Mouse (Mus musculus): ENCODE measurements around the gene Polr3gl. TPM values are rescaled to one million over a fixed set of nuclear protein-coding genes. Genes with fewer than 3 reads are reported as not detected.
A peak's percentile ranks its signal among the peaks of the same experiment; 100 is the strongest.

Gene Polr3gl
- total RNA-seq, 2 experiments from 2014 or later, result 34.0 to 38.1 TPM

DNA sequence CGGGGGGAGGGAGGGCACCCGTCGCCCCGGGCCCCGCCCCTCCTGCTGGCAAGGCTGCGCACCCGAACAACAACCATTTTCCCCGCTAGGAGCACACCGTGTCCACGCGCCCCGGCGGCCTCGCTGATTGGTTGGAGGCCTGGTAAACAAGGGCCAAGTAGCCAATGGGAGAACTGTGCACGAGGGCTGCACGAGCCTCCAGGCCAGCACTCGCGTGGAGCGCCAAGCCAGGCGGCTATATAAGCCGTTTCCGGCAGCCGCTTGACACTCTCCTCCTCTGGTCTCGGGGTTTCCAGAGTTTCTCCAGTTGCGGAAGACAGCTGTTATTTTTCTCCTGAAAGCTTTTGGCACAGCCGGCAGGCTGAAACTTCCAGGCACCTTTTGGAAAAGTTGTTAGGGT is 36.3 kb downstream of the Polr3gl start, which contains the start of gene Txnip:
Txnip (plus strand) TSS at position 264 of the 400 bp plus-strand sequence.
- peak; percentile 100 for DNase-seq

GRCm38 (mm10) chr3:96556651-96557635 is 37.0 kb downstream of the Polr3gl start:
- no peak for DNase-seq

- no peak for DNase-seq
These were observed 37.9 kb downstream of the Polr3gl start for GRCm38 (mm10) chr3:96555999-96556614.

- DNase-seq, result peak; percentile 85
These were observed 38.9 kb downstream of the Polr3gl start for GRCm38 (mm10) chr3:96555041-96555596.

DNA sequence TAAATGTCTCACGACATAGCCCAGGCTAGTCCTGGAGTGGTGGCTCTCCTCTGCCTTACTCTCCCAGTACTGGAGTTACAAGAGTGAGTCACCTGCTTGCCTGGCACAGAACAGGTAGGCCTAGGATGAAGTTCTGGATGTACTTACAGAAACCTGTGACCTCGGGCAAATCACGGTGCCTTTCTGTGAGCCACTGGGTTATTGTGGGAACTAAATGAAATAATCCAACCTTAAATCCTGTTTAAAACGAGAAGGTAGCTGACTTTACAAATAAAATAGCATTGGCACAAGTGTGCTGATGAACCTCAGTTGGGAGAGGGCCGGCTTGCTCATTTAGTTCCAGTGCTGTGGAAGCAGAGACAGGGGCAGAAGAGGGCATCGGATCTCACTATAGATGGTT is 39.7 kb downstream of the Polr3gl start:
- no peak for DNase-seq

DNA sequence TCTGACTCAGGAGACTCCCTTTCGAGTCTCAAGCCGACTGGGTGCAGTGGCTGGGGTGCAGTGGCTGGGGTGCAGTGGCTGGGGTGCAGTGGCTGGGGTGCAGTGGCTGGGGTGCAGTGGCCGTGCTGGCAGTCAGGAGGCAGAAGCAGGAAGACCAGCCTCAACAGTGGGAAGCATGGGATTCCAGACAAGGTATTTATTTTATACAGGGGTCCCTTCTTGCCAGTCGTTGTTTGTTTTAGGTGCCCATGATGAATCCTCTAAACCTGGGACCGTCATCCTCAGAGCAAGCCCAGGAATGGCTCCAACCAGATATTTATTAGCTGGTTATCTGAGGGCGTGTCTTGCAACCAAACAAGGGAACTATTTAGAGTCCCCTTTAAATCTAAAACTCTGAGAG is 40.4 kb downstream of the Polr3gl start:
- no peak for DNase-seq

GRCm38 (mm10) chr3:96551890-96552289 is 42.1 kb downstream of the Polr3gl start:
- no peak for DNase-seq

- peak; percentile 70 for DNase-seq
These were observed 42.8 kb downstream of the Polr3gl start for GRCm38 (mm10) chr3:96551203-96551602.

- no peak for DNase-seq
These were observed 44.6 kb downstream of the Polr3gl start for GRCm38 (mm10) chr3:96549346-96549745.

GRCm38 (mm10) chr3:96548824-96549223 is 45.2 kb downstream of the Polr3gl start:
- no peak for DNase-seq

GRCm38 (mm10) chr3:96547389-96547960 is 46.5 kb downstream of the Polr3gl start:
- peak; percentile 49 for DNase-seq

- DNase-seq, result no peak
These were observed 47.1 kb downstream of the Polr3gl start for GRCm38 (mm10) chr3:96546880-96547279.

DNA sequence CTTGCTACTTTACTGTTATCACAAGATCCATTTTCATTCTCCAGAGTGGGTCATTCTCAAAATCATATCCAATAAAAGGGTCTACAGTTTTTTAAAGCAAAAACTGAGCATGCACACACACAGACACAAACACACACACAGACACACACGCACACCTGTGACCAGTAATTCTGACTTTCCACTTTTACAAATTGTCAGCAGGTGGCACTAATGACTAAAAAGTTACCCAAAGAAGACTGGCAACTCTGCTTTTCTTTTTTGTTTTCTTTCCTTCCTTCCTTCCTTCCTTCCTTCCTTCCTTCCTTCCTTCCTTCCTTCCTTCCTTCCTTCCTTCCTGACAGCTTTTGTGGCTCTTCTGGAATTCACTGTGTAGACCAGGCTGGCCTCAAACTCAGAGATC is 48.4 kb downstream of the Polr3gl start:
- DNase-seq, result no peak

DNA sequence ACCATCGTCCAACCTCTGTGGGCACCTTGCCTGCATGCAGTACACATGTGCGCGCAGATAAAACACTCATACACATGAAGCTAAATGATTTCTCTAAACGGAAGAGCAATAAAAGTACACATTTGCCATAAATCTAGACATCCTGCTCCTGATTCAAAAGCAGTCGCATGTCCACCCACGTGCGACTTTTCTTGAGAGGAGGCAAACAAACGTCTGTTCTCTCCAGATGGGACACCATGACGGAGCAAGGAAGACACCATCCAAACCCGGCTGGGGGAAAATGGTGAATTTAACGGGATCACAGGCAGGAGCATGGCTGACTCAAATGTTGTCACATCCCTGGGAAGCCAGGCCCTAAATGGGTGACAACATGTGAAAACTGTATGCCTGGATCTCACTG is 50.6 kb downstream of the Polr3gl start:
- DNase-seq, result no peak

- DNase-seq, result no peak
These were observed 51.4 kb downstream of the Polr3gl start for GRCm38 (mm10) chr3:96542554-96542953.

GRCm38 (mm10) chr3:96541328-96542078 is 52.5 kb downstream of the Polr3gl start:
- no peak for DNase-seq

DNA sequence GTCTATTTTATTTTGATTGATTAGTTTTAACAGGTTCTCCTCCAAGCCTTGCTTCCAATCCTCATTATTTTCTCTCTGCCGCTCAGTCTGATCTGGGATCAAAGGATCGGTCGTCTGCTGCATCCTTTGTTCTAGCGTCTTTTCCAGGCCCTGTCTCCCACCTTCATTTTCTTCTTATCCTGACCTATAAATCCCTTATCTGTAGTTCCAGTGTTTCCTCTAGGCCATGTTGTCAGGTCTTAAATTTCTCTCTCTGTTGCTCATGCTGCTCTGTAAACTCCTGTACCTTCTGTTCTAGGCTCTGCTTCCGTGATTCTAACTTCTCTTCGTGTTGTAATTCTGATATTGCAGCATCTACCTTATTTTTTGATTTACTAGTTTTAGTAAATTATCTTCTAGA is 53.2 kb downstream of the Polr3gl start:
- no peak for DNase-seq

GRCm38 (mm10) chr3:96539316-96539715 is 54.7 kb downstream of the Polr3gl start:
- no peak for DNase-seq

GRCm38 (mm10) chr3:96534300-96534699 is 59.7 kb downstream of the Polr3gl start:
- no peak for DNase-seq

GRCm38 (mm10) chr3:96532050-96532449 is 61.9 kb downstream of the Polr3gl start:
- no peak for DNase-seq

DNA sequence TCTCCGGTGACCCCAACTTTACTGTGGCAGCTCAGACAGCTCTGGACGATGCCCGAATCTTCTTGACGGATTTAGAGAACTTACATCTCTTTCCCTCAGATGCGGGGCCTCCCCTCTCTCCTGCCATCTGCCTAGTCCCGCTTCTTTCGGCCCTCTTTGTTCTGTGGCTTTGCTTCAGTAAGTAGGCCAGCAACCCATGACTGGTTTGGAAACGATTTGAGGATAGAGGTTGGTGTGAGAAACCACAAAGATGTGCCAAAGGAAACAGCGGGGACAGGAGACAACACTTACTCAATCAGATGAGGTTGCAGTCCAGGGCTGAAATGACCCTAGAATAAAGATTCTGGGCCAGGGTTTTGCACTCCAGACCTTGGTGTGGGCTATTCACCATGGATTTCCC is 65.5 kb downstream of the Polr3gl start:
- no peak for DNase-seq
